Mouse (Mus musculus) adrenal gland, postnatal 36 days (tissue): ENCODE data around the gene Gm5640. TPM values are rescaled to one million over a fixed set of nuclear protein-coding genes. Genes with fewer than 3 reads are reported as not detected.
"Not testable (repeated sequence)": the region's sequence is repeated elsewhere in the genome, so short reads cannot be mapped to it uniquely, and the experiment has no call there.

ENCODE experiments used
- DNase-seq, 2 experiments: peaks; one replicate each; pipeline ENCODE4 v3.0.0; 2021; ENCODE audit warnings: mixed read lengths in 1 of 2
- long read RNA-seq, 2 experiments: library from polyadenylated mRNA; stranded (forward); transcript quantifications; one replicate each; pipeline ENCODE4 v2.0.0; 2021; ENCODE audit warnings: borderline sequencing depth in 2 of 2
- total RNA-seq, 2 experiments: library from RNA; stranded (reverse); gene quantifications; 2 replicates each; pipeline ENCODE4 v1.2.3; 2021

The Gm5640 gene
- under 1 TPM in 1 of 2 experiments, not detected in 1; 0.10 TPM for total RNA-seq
- long read RNA-seq, experiment 1, result 0 reads
- long read RNA-seq, experiment 2, result 0 reads

- DNase-seq, result peak; percentile 6 to 40
Measured at GRCm38 (mm10) chrX:74645466-74646323, at the start of gene Gm5640. TSS of gene Gm5640 (minus strand) at chrX:74645635.

- not testable (repeated sequence) for DNase-seq
Measured at GRCm38 (mm10) chrX:74646393-74646792, 958 bp upstream of the Gm5640 start.

- no peak for DNase-seq
Measured at GRCm38 (mm10) chrX:74592379-74592778, 53.1 kb downstream of the Gm5640 start, which contains the start of gene Olfr1325. TSS of gene Olfr1325 (plus strand) at chrX:74592679.

Other genes starting within 250 kb of the Gm5640 start
- gene G6pdx, start 216.4 kb downstream of the Gm5640 start, total RNA-seq, result 100 to 1,000 TPM; 172 to 176 TPM
- gene Gm6880, start 164.2 kb downstream of the Gm5640 start, total RNA-seq, result not detected
- gene Olfr1326-ps1, start 70.7 kb downstream of the Gm5640 start, total RNA-seq, result not detected
- not detected for gene Olfr1325, start 53.0 kb downstream of the Gm5640 start, total RNA-seq
- not detected for gene Gm6890, start 95.3 kb upstream of the Gm5640 start, total RNA-seq
- gene Gm5936, start 191.6 kb upstream of the Gm5640 start, total RNA-seq, result not detected